Comparison of ENCODE assay signal across 25 mouse cellular contexts in the genomic region with DNA sequence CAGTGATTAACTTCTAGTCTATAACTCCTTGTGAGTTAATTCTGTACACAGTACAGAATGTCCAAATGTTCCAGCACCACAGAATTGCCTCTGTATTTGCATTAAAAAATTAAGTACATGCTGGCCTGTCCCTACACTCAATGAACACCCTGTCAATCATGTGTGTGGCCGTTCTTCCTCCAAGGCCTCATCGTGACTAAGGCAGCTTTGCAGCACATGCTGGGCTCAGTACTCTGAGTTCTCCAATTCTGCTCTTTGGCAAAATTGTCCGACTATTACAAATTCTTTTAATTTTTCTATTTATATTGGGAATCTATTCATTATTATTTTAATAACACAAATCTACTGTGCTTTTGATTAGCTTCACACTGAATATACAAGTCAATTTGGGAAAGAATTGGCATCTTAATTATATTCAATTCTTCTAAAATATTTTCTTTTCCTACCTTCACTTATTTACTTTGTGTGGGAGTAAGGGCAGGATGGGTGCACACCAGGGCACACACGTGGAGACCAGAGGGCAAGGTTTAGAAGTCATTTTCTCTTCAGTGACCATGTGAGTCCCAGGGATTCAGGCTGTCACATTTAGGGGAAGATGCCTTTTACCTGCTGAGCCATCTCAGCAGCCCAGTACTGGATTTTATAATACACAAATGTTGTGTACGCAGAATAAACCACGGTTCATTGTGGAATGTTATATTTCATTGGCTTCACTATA.
"Had no signal": no experiment of that assay in that cellular context is flagged by ENCODE, and none has a peak within 500 bp of the region (broad histone marks: within the 10 kb centered on the region; RNA-seq: fewer than 3 reads in every experiment).

No protein-coding gene starts in this region.

- H3K36me3 ChIP-seq: heart, embryonic 10.5 days; heart, embryonic 12.5 days; hindbrain, embryonic 13.5 days; hindbrain, embryonic 15.5 days; kidney, embryonic 15.5 days; limb, embryonic 13.5 days; limb, embryonic 15.5 days had no signal

- H3K27me3 ChIP-seq: heart, embryonic 12.5 days; hindbrain, embryonic 13.5 days; hindbrain, embryonic 15.5 days; kidney, embryonic 15.5 days; limb, embryonic 13.5 days; limb, embryonic 15.5 days had no signal

- H3K4me1 ChIP-seq: hindbrain, embryonic 15.5 days had no signal

- H3K4me2 ChIP-seq: heart, embryonic 12.5 days; hindbrain, embryonic 13.5 days; hindbrain, embryonic 15.5 days; kidney, embryonic 15.5 days; limb, embryonic 13.5 days; limb, embryonic 15.5 days had no signal

- H3K9me3 ChIP-seq: heart, embryonic 10.5 days; heart, embryonic 12.5 days; hindbrain, embryonic 13.5 days; hindbrain, embryonic 15.5 days; kidney, embryonic 15.5 days; limb, embryonic 13.5 days; limb, embryonic 15.5 days had no signal

- H3K27ac ChIP-seq: heart, embryonic 10.5 days; hindbrain, embryonic 13.5 days; hindbrain, embryonic 15.5 days; hindbrain, postnatal 0 days; kidney, embryonic 15.5 days; kidney, postnatal 0 days; limb, embryonic 13.5 days; limb, embryonic 15.5 days; liver, embryonic 14.5 days had no signal

- H3K9ac ChIP-seq: heart, embryonic 12.5 days; hindbrain, embryonic 13.5 days; hindbrain, embryonic 15.5 days; kidney, embryonic 15.5 days; limb, embryonic 13.5 days; limb, embryonic 15.5 days; liver, embryonic 14.5 days had no signal

- ATAC-seq: hindbrain, postnatal 0 days; intestine, embryonic 16.5 days had no signal

- H3K4me3 ChIP-seq: heart, embryonic 10.5 days; heart, embryonic 12.5 days; hindbrain, embryonic 13.5 days; hindbrain, embryonic 15.5 days; kidney, embryonic 15.5 days; limb, embryonic 13.5 days; limb, embryonic 15.5 days had no signal

- DNase-seq: gastrocnemius, postnatal 14 days; gastrocnemius, postnatal 36 days; heart, adult 18-20 months; heart, postnatal 10 days; heart, postnatal 36 days; kidney, adult 11 months; kidney, adult 2 months; kidney, adult 9 months; kidney, postnatal 14 days; kidney, postnatal 36 days; layer of hippocampus, adult 9-11 months; layer of hippocampus, postnatal 36 days; left cerebral cortex, postnatal 4 days; lung, adult 18-20 months had no signal
